Mouse (Mus musculus) large intestine, adult 2 months (tissue): ENCODE data around the gene Psmd4. TPM values are rescaled to one million over a fixed set of nuclear protein-coding genes. Genes with fewer than 3 reads are reported as not detected.
"Not testable (repeated sequence)": the region's sequence is repeated elsewhere in the genome, so short reads cannot be mapped to it uniquely, and the experiment has no call there.

Source experiments
- DNase-seq: peaks from one replicate; pipeline ENCODE4 v3.0.0-alpha.2; 2012; ENCODE audit warnings: low read depth, low spot score
- WGBS: fragments of 180-500 bp; shearing (Covaris S2); methylation state at CpG from one replicate; pipeline ENCODE4 v1.1.7; 2018; 5-methylcytosine and 5-hydroxymethylcytosine counted together
- polyA plus RNA-seq: library from polyadenylated mRNA; depleted of rRNA; stranded (reverse); fragments of >200 nt; gene quantifications from 2 replicates; pipeline ENCODE4 v1.2.3, GENCODE M21; 2012

The Psmd4 gene
- polyA plus RNA-seq, 1 experiment, result 138 TPM

DNA sequence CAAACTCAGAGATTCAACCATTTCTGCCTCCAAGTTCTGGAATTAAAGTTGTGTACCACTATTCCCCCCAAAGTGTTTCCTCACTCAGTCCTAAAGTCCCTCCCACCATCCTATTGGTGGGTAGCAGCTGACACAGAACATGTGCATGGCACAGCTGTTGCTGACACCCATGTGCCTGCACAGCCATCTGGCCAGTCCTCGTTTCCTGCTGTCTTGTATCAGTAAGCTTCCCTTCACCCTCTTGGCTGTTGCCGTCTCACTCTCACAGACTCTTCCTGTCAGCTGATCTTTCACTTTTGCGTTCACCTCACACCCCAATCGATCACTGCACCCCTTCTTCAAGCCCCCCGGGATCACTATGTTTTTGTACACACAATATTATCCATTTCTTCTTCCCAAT is 14.7 kb downstream of the Psmd4 start:
- 15% methylated on average over 5 of the region's 5 CpGs for WGBS
- DNase-seq, result no peak

DNA sequence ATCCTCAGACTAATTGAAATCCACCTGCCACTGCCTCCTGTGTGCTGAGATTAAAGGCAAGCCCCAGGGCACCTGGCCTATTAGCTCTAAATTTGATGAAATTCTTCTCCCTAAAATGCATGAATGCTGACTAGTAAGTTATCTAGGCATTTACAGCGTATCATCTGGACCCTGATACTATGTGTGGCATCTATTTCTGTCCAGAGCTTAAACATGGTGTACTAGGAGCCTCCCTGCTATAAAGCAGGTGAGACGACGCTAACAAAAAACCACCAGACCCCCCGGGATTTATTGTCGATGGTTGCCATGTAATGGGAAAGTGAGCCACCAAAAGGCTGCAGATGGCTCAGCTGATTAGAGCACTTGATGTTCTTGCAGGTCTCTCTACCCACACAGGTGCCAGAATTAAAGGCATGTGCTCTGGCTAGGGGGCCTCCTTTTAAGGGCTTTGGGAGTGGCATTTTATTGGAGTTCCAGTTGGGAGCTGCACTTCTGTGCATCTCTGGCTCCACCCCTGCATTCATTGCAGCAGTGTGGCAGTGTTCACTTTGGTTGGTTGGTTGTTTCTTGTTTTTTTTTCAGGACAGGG is 15.3 kb downstream of the Psmd4 start:
- no peak for DNase-seq
- 21% methylated on average over 5 of the region's 5 CpGs for WGBS

DNA sequence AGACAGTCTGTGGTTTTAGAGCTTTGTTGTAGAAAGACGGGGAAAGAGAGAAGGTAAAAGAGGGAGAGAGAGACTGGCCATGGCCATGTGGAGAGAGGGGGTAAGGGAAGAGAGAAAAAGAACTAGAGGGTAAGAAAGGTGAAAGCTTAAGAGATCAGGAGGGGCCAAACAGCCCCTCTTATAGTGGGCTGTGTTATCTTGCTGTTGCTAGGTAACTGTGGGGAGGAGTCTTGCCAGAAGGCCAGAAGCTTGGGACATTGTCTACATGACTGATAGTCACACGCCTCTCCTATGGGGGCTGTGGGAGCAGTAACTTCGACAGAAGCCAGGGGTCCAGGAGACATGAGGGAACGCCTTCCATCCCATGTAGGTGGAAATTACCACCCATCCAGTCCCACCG is 17.2 kb downstream of the Psmd4 start:
- WGBS, result 70% methylated on average over 5 of the region's 5 CpGs
- DNase-seq, result no peak

DNA sequence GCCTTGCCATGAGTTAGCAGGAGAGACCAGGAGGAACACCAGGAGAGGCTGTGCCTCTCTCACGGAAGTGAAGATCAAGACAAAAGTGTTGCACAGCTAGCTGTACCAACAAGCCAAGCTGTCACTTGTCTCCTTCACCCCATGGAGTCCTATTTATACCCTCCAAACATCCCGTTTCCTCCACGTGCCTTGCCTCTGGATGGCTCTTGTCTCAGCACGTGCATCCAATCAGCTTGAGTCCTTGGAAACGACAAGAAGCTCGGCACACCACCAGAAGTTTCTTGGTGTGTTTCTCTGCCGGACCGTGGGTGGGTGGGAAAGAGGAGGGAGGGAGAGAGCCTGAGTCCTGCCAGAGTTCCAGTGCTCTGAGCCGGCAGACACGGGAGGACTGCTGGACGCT is 17.9 kb downstream of the Psmd4 start:
- DNase-seq, result no peak
- 54% methylated on average over 11 of the region's 11 CpGs for WGBS

DNA sequence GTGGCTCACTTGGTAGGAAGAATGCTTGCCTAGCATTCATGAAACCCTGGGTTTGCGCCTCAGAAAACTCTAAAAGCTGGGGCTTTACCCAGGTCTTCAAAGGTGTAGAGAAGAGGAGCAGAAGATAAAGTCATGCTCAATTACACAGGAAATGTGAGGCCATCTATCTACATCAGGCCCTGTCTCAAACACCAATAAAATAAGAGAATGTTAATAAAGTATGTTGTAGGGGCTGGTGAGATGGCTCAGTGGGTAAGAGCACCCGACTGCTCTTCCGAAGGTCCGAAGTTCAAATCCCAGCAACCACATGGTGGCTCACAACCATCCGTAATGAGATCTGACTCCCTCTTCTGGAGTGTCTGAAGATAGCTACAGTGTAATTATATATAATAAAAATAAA is 21.5 kb downstream of the Psmd4 start:
- not testable (repeated sequence) for DNase-seq
- 86% methylated on average over 5 of the region's 5 CpGs for WGBS

DNA sequence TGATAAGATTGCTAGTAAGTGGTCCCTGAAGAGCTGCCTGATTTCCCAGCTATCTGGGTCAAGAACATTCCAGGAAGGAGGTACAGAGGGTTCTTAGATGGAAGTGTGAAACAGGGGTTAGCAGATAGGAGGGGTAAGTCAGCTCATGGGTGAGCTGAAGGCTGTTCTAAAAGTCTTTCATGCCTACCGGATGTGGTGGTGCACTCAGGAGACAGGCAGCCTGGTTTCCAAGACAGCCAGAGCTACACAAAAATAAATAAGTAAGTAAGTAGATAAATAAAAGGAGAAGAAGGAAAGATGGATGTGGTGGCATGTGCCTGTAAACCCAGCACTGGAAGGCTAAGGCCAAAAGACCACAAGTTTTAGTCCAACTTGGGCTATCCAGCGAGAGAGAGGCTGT is 23.7 kb downstream of the Psmd4 start:
- WGBS, result 94% methylated on average over 2 of the region's 2 CpGs

DNA sequence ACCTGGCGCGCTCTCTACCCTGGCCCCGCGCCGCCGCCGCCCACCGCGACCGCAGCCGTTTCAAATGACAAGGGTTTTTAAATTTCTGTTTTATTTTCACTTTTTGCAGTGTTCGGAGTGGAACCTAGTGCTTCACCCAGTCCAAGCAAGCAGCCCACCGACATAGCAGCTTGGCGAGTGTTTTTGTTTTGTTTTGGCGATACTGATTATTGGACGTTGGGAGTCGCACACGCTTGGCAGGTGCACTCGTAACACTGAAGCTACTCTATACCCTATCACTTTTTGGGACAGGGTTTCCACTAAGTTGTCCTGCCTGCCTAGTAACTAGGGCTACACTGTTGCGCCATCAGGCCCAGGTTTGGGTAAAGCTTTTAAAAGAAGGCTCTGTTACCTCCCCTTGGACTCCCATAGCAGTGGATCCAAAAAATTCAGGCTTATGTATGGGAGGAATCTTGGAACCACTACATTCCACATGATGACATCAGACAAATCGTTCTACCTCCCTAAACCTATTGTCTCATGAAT is 25.8 kb downstream of the Psmd4 start:
- DNase-seq, result no peak
- 2% methylated on average over 21 of the region's 21 CpGs for WGBS

More for the DNA sequence above, 23.7 kb downstream of the Psmd4 start:
- DNase-seq, result no peak

DNA sequence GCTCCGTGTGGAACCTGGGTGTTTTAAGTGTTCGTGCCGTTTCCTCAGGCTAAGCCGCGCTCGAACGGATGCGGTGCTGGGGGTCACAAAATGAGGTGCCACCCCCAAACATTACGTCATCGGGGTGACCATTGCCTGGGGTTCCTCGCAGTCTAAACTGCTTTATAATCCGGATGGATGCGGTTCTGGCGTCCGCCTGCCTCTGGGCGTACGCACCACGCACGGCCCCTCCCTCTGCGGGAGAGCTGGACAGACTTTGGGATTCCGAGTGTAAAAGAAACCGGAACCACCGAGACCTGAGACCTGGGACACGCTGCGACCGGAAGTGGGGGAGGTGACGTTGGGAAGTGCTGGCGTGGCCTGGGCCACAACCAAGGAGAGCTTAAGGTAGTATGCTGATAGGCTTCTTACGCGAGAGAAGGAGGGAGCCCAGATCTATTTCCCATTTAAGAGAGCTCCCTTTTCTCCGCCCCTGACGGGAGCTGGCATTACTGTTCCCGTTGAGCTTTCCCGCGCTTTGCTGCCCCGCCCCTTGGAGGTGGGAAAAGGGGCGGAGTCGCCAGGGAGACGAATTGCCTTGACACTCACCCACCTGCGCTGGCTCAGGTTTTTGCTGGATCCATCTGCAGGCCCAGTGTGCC is 26.4 kb downstream of the Psmd4 start:
- under 1% methylated on average over 40 of the region's 40 CpGs for WGBS
- peak; percentile 95 for DNase-seq

DNA sequence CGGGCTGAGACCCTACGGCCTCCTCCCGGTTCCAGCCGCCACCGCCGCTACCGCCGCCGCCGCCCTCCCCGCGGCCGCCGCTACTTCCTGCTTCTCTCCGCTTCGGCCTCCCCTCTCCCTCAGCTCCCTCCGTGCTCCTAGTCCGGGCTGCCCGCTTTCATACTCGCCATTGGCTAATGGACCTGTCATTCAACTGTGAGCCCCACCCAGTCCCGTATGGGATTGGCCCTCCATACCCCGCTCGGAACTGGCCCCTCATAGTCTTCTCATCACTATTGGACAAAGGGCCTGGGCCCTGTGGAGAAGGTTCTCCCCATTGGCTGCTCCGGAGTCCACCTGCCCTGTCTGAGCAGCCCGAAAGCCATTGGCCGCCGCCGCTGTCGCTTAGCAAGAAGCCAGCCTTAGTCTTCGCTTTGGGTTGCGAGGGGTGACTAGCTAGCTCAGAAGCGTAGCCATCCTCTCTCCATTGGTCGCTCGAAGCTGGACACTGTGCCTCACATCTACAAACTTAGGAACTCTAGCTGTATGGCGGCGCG is 27.0 kb downstream of the Psmd4 start, which contains the start of gene Zfp687:
TSS of gene Zfp687 (minus strand) at position 112 of the 536 bp plus-strand sequence.
- whole genome bisulfite sequencing, result under 1% methylated on average over 37 of the region's 37 CpGs
- DNase-seq, result peak; percentile 98

DNA sequence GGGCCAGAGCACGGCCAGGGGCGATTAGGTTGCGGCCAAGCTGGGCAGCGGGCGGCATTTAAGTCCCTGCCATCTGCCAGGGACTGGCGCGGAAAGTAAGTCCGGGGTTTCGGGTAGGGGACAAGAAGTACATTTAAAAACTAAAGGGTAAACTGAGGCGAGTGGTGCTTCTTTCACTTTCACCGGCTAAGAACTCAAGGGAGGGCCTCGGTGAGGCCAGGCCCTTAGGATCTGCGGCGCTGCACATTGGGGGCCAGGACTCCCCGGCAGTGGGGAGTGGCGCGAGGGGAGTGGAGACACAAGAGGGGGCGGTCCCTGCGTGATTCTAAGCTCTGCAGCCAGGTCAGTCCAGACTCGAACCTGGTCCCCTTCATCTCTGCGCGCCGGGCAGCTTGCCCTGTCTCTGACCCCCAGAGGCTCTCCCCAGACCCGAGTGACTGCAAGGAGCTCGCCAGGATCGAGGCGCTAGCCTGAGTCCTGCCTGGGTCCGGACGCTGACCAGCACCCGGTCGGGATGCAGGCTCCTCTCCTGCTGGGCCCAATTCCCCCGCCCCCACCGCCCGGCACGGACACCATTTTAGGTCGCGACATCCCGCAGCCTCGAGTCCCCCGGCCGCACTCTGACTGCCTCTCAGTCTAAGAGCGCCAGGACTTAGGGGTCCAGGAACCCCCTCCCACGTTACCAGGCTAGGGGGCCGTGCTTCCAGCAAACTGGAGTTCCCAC is 27.8 kb downstream of the Psmd4 start:
- no peak for DNase-seq
- 1% methylated on average over 44 of the region's 44 CpGs for WGBS

DNA sequence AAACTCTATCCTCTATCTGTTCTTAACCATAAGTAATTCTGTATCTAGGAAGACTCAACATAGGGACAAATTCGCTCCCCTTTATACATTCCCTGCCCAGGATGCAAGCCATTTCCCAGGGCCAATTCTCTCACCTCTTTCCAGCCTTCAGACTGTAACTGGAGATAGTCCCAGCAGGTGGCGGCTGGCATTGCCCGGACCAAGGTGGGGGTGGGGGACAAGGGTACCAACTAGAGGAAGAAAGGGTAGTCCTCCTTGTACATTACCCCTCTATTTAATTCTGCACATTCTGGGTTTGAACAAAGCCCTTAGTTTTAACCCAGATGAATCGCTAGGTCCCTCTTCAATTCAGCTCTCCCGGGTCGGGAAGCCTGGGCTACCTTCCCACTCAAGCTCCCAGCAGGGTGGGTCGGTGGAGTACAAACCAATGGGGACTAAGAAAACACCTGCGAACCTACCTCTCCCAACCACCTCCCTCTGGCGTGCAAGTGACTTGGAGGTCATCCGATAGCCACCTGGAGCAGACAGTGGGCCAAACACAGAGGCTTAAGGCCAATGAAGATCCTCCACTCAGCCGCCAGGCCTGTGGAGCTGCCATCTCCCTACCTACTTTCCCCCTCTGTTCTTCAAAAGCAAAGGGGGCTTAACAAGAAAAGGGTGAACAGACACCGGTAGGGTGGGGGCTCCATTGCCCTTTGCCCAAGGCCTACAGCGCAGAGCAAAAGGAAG is 28.6 kb downstream of the Psmd4 start:
- no peak for DNase-seq
- 17% methylated on average over 13 of the region's 13 CpGs for WGBS

DNA sequence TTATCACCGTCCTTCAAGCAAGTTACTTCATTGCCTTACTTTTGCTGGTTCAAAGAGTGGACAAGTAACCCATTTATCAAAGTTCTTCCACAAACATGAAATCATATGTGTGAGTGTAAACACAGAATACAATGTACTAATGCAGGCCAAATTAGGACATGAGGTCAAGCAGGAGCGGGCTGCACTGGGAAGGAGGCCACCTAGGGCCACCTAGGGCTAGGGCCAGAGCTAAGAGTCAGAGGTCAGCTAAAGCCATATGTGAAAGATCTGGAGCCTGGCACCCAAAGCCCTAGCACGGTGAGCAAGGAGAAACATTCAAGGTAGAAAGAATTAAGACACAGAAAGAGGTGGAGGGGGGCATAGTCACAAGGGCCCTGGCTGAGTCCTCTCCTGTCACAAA is 29.4 kb downstream of the Psmd4 start:
- DNase-seq, result no peak
- 86% methylated on average over 3 of the region's 3 CpGs for WGBS

DNA sequence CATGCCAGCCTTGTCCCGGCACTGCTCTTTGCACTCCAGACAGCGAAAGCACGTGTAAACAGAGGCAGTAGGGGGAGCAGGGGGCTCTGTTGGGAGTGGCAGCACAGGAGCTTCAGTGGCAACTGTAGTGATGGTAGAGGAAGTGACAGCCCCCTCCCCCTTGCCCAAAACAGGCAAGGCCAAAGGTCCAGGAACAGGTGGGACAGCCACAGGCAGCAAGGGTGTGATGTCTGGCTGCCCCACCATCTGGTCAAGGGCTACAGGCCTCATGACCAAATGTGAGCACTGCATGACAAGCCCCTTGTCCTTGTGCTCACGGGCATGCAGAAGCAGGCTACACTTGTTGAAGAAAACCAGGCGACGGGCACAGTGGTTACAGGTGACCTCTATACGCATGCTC is 32.0 kb downstream of the Psmd4 start:
- DNase-seq, result no peak
- 86% methylated on average over 7 of the region's 7 CpGs for WGBS

DNA sequence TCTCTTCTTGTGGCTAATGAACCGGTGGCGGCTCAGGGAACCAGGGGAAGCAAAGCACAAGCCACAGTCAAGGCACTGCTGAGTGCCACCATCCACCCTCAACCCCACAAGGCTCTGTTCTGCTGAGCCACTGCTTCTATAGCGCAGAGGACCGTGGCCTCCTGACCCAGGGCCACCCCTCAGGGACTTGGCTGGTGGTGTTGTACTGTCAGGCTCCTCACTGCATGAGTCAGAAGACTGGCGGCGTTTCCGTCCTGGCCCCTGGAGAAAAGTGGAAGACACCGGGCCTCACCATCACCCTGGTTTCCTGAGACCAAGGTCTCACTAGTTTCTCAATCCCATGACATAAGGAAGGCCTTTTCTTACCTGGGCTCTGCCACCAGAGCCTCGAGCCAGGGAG is 34.7 kb downstream of the Psmd4 start:
- no peak for DNase-seq
- WGBS, result 89% methylated on average over 9 of the region's 9 CpGs

DNA sequence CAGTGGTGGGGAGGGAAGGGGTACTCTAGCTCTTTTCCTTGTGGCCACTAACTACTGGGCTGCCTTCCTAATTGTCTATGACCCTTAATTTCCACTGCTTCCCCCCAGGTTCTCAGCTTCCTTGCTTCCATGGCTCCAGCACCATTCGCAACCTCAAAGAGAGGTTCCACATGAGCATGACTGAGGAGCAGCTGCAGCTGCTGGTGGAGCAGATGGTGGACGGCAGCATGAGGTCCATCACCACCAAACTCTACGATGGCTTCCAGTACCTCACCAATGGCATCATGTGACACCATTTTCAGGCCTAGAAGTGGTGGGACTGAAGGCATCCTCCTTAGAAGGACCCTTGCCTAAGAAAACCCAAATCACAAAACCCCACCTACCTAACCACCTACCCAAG is 36.8 kb downstream of the Psmd4 start:
- 90% methylated on average over 3 of the region's 3 CpGs for WGBS
- DNase-seq, result no peak

DNA sequence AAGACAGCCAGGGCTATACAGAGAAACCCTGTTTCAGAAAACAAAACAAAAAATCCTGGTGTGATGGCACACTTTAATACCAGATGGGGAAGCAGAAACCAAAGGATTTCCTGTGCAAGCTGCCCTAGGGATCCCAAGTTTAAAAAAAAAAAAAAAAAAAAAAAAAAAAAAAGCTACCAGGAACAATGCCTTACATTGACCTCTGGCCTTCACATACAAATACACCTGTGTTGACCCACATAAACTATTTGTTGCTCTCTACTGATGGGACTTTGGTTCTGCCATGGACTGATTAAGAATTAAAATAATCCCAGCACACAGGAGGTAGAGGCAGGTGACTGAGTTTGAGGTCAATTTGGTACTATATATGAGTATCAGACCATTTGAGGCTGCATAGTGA is 39.1 kb downstream of the Psmd4 start:
- DNase-seq, result no peak

DNA sequence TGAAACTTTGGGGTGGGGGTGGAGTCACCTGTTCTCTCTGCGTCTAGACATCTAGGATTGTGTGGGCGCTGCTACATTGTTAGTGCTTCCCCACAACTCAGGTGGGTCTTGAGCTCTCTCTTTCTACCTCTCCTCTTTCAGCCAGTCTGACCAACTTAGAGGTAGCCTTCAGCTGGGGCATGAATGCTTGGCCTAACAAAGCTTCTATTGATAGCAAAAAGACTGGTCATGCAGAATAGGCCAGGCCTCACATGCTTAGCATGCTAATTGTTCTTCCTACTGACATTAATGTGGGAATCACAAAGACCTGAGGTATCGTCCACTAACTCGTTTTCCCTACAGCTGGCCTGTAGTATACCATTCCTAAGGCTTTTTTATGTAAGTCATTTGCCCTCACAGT is 39.8 kb downstream of the Psmd4 start:
- WGBS, result 90% methylated on average over 4 of the region's 4 CpGs
- DNase-seq, result no peak

DNA sequence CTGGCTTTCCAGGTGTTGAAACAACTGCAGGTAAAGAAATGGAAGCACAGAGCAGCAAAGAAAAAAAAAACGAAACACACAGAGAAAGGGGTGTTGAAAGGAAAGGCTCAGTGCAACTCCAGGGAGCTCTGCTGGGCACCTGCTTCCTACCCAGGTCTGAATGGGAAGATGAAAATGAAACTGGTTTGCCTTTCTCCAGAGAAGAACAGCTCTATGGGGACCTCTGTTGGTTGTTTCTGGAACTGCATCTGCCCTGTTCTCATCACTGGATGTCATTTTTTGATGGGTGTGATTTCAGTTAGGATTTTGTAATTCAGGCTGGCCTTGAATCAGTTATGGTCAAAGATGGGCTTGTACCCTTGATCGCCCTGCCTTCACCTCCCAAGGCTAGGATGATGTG is 45.5 kb downstream of the Psmd4 start:
- 22% methylated on average over 2 of the region's 2 CpGs for WGBS
- no peak for DNase-seq

DNA sequence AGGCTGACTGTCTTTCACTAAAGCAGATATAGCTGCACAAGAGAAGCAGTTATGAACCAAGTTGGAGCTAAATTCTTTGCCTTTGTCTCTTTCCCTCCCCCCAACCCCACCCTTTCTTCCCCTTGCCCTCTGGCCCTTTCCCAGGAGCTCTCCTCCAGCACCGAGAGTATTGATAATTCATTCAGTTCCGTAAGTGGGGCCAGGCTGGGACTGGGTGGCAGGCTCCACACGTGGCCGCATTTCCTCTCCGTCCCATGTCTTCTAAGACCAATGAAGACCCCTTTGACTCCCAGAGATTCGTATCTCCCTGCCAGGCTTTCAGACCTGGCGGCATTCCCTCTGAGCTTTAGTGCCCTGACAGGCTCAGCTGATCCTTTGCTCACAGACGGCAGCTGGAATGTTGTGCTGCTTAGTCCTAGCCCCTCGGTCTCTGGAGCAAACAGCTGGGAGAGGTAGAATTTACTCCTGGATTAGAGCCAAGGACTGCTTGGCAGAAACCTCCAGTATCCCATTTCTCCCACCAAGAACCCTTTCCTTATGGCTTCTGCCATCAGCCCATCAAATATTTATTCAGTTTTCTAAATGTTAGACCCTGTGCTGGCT is 53.2 kb downstream of the Psmd4 start:
- no peak for DNase-seq
- WGBS, result 26% methylated on average over 9 of the region's 9 CpGs

DNA sequence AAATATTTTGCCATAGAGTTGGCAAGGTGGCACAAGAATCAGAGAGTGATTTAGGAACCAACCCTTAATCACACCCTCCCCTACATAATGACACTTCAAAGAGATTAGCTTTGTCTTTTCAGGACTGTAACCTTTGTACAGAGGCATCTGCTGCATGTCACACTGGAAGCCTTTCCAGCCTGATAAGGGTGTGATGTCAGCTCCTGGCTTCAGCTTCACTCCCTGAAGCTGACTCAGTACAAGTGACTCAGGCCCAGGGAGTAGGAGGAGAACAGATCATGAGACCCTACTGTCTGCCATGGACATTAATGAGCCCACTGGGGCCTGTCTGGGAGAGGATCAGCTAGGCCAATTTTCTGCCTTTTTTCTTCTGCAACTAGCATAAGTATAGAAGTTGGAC is 54.8 kb downstream of the Psmd4 start:
- DNase-seq, result peak; percentile 64
